Mouse (Mus musculus) heart, embryonic 12.5 days (tissue): ENCODE data around the gene Gm3106. TPM values are rescaled to one million over a fixed set of nuclear protein-coding genes. Genes with fewer than 3 reads are reported as not detected.
"Not testable (repeated sequence)": the region's sequence is repeated elsewhere in the genome, so short reads cannot be mapped to it uniquely, and the experiment has no call there.

ENCODE experiments used
- ATAC-seq: fragments of 200-750 bp; cut with Nextera tagmentation; 2 replicates; pipeline ENCODE4 v1.8.0; 2017; ENCODE audit warnings: moderate TSS enrichment, moderate library complexity; ENCODE audit not compliant: insufficient number of reproducible peaks, low FRiP score
- H3K27ac ChIP-seq: fragments of 300-500 bp; sonication (generic); 2 replicates; pipeline ENCODE4 v1.5.1; 2016; ENCODE audit warnings: mild to moderate bottlenecking, moderate library complexity; ENCODE audit not compliant: poor library complexity, severe bottlenecking
- H3K27me3 ChIP-seq: fragments of 300-500 bp; sonication (generic); replicated peaks from 2 replicates; pipeline ENCODE4 v1.6.1; 2016; ENCODE audit warnings: mild to moderate bottlenecking, moderate library complexity
- H3K36me3 ChIP-seq: fragments of 300-500 bp; sonication (generic); 2 replicates; pipeline ENCODE4 v1.6.1; 2016; ENCODE audit warnings: mild to moderate bottlenecking, moderate library complexity
- H3K4me1 ChIP-seq: fragments of 300-500 bp; sonication (generic); replicated peaks from 2 replicates; pipeline ENCODE4 v1.6.1; 2016; ENCODE audit warnings: mild to moderate bottlenecking
- H3K4me2 ChIP-seq: fragments of 300-500 bp; sonication (generic); 2 replicates; pipeline ENCODE4 v1.6.1; 2016; ENCODE audit warnings: mild to moderate bottlenecking, moderate library complexity
- H3K4me3 ChIP-seq: fragments of 300-500 bp; sonication (generic); 2 replicates; pipeline ENCODE4 v1.5.1; 2016; ENCODE audit warnings: mild to moderate bottlenecking
- H3K9ac ChIP-seq: fragments of 300-500 bp; sonication (generic); 2 replicates; pipeline ENCODE4 v1.6.1; 2016; ENCODE audit warnings: mild to moderate bottlenecking, moderate library complexity
- H3K9me3 ChIP-seq: fragments of 300-500 bp; sonication (generic); replicated peaks from 2 replicates; pipeline ENCODE4 v1.6.1; 2016; ENCODE audit warnings: mild to moderate bottlenecking, moderate library complexity
- WGBS: fragments of 180-500 bp; shearing (Covaris S2); methylation state at CpG from one replicate; pipeline ENCODE4 v1.1.7; 2016; 5-methylcytosine and 5-hydroxymethylcytosine counted together
- polyA plus RNA-seq: library from polyadenylated mRNA; unstranded; fragments of >200 nt; fragmentation: Nextera tagmentation; extraction: Ambion mirVana; gene quantifications from 2 replicates; pipeline ENCODE4 v1.2.1, GENCODE M21; 2016

The Gm3106 gene
- not detected in 2 replicates for polyA plus RNA-seq

DNA sequence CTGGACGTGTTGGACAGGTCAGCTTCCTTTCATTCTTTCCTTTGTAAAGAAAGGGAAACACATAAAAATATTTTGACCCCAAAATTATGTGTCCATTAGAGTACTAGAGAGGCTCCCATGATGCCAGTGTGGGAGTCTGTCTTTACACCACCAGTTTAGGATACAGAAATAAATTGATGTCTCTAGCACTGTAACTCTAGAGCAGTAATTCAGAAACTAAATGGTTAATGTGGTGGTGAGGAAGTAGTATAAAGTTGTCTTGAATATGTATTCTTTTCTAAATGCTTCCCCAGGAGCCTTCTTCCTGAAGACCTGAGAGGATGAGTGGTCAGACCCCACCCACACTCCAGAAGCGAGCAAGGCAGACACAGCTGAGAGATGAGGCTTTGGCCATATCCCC lies at the start of gene Gm3106:
Gm3106 (plus strand) TSS at position 301 of the 400 bp plus-strand sequence.
- H3K4me2 ChIP-seq, H3K27me3 ChIP-seq, H3K36me3 ChIP-seq, H3K9me3 ChIP-seq, H3K4me3 ChIP-seq, ATAC-seq, H3K27ac ChIP-seq, H3K4me1 ChIP-seq, H3K9ac ChIP-seq: not testable (repeated sequence)
- no CpG with 5 or more reads among the region's 2 CpGs for WGBS

Other genes with a start within 250 kb of the Gm3106 start
- not detected in 2 replicates for gene BC061212, start 147.5 kb upstream of the Gm3106 start, polyA plus RNA-seq
- not detected in 2 replicates for gene Gm6351, start 141.6 kb upstream of the Gm3106 start, polyA plus RNA-seq
- gene A430089I19Rik, start 88.8 kb downstream of the Gm3106 start, polyA plus RNA-seq, result not detected in 2 replicates
- not detected in 2 replicates for gene Gm6502, start 96.4 kb downstream of the Gm3106 start, polyA plus RNA-seq
- not detected in 2 replicates for gene AA792892, start 121.7 kb downstream of the Gm3106 start, polyA plus RNA-seq
- gene Gm7682, start 227.8 kb downstream of the Gm3106 start, polyA plus RNA-seq, result not detected in 2 replicates